In the genomic region with DNA sequence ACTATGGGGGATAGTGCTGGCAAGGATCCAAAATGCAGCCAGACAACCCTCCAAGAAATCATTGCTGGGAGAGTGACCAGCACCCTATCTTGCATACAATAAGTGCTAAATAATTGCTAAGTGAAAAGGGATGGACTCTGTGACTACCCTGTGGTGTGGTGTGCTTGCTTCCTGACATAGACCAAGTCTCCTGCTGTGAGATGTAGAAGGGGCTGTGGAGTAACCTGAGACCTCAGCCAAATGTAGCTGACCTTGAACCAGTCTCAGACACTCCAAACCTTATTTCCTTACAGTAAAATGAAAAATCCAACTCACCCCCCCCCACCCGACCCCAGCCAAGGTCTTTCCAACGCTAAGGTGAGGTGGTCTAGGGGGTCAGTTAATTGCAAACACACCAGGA, we compare ENCODE assay signal across 23 mouse cellular contexts.
"Had no signal": no experiment of that assay in that cellular context is flagged by ENCODE, and none has a peak within 500 bp of the region (broad histone marks: within the 10 kb centered on the region; RNA-seq: fewer than 3 reads in every experiment).

No protein-coding gene starts in this region.

- H3K4me3 ChIP-seq: embryonic facial prominence, embryonic 10.5 days; embryonic facial prominence, embryonic 12.5 days; embryonic facial prominence, embryonic 13.5 days; embryonic facial prominence, embryonic 15.5 days; erythroblast, embryonic 14.5 days; forebrain, embryonic 10.5 days; forebrain, embryonic 12.5 days; forebrain, embryonic 13.5 days; forebrain, embryonic 15.5 days; gastrocnemius, adult 2 months; heart, adult 2 months had no signal

- DNase-seq: cerebellum, adult 9-11 months; cerebellum, postnatal 14 days; cerebellum, postnatal 25 days; cerebellum, postnatal 36 days; embryo, embryonic 11 days; forebrain, postnatal 0 days; gastrocnemius, adult 2 months; gastrocnemius, postnatal 10 days; gastrocnemius, postnatal 14 days; gastrocnemius, postnatal 25 days; gastrocnemius, postnatal 36 days; heart, adult 11 months; heart, adult 18-20 months; heart, adult 2 months had no signal

- H3K27ac ChIP-seq: embryonic facial prominence, embryonic 10.5 days; embryonic facial prominence, embryonic 12.5 days; embryonic facial prominence, embryonic 13.5 days; embryonic facial prominence, embryonic 15.5 days; forebrain, embryonic 10.5 days; forebrain, embryonic 12.5 days; forebrain, embryonic 13.5 days; forebrain, embryonic 15.5 days; gastrocnemius, adult 2 months; heart, adult 2 months had no signal
